Mouse (Mus musculus) lung, postnatal 10 days (tissue): ENCODE results near the gene Trim50.
"Not testable (repeated sequence)": the region's sequence is repeated elsewhere in the genome, so short reads cannot be mapped to it uniquely, and the experiment has no call there.

ENCODE experiments used
- DNase-seq: peaks from one replicate; pipeline ENCODE4 v3.0.0; 2021

Trim50 gene

GRCm38 (mm10) chr5:135352995-135353394 is at the start of gene Trim50:
TSS of gene Trim50 (plus strand) at chr5:135353295.
- DNase-seq: no peak

GRCm38 (mm10) chr5:135306321-135306965 is 46.7 kb upstream of the Trim50 start:
- DNase-seq: no peak

- DNase-seq: no peak
Observed at GRCm38 (mm10) chr5:135316177-135316576, 36.9 kb upstream of the Trim50 start.

- DNase-seq: no peak
Observed at GRCm38 (mm10) chr5:135319856-135320255, 33.2 kb upstream of the Trim50 start.

GRCm38 (mm10) chr5:135322197-135322596 is 30.9 kb upstream of the Trim50 start:
- no peak for DNase-seq

- no peak for DNase-seq
Observed at GRCm38 (mm10) chr5:135326121-135326659, 26.9 kb upstream of the Trim50 start.

GRCm38 (mm10) chr5:135329471-135329870 is 23.6 kb upstream of the Trim50 start:
- DNase-seq: no peak

- DNase-seq: no peak
Observed at GRCm38 (mm10) chr5:135330201-135330600, 22.9 kb upstream of the Trim50 start.

- peak; percentile 31 for DNase-seq
Observed at GRCm38 (mm10) chr5:135331161-135331560, 21.9 kb upstream of the Trim50 start.

GRCm38 (mm10) chr5:135337575-135337974 is 15.5 kb upstream of the Trim50 start:
- DNase-seq: peak; percentile 10

- DNase-seq: no peak
Observed at GRCm38 (mm10) chr5:135345989-135346388, 7.1 kb upstream of the Trim50 start.

- DNase-seq: no peak
Observed at GRCm38 (mm10) chr5:135346430-135346829, 6.7 kb upstream of the Trim50 start.

- DNase-seq: no peak
Observed at GRCm38 (mm10) chr5:135347511-135348011, 5.5 kb upstream of the Trim50 start.

GRCm38 (mm10) chr5:135349862-135350261 is 3.2 kb upstream of the Trim50 start, which contains the start of gene Fkbp6:
TSS of gene Fkbp6 (minus strand) at chr5:135350044.
- DNase-seq: no peak

- DNase-seq: no peak
Observed at GRCm38 (mm10) chr5:135351606-135352005, 1.5 kb upstream of the Trim50 start.

GRCm38 (mm10) chr5:135353564-135353963 is 469 bp downstream of the Trim50 start:
- DNase-seq: no peak

GRCm38 (mm10) chr5:135356090-135356489 is 3.0 kb downstream of the Trim50 start:
- DNase-seq: no peak

GRCm38 (mm10) chr5:135357556-135357955 is 4.5 kb downstream of the Trim50 start:
- peak; percentile 62 for DNase-seq

- no peak for DNase-seq
Observed at GRCm38 (mm10) chr5:135359772-135360171, 6.7 kb downstream of the Trim50 start.

GRCm38 (mm10) chr5:135362572-135362971 is 9.5 kb downstream of the Trim50 start:
- DNase-seq: no peak

GRCm38 (mm10) chr5:135363540-135363939 is 10.4 kb downstream of the Trim50 start:
- DNase-seq: peak; percentile 44

GRCm38 (mm10) chr5:135367841-135368240 is 14.7 kb downstream of the Trim50 start:
- no peak for DNase-seq

- peak; percentile 37 for DNase-seq
Observed at GRCm38 (mm10) chr5:135368312-135368711, 15.2 kb downstream of the Trim50 start.

- not testable (repeated sequence) for DNase-seq
Observed at GRCm38 (mm10) chr5:135369196-135369595, 16.1 kb downstream of the Trim50 start.
